Mouse (Mus musculus): Measurements from ENCODE around the gene Vmn2r105. TPM values are rescaled to one million over a fixed set of nuclear protein-coding genes. Genes with fewer than 3 reads are reported as not detected.

The Vmn2r105 gene
- polyA plus RNA-seq (2017; shearing (Covaris generic)), result not detected

GRCm38 (mm10) chr17:20234952-20235351 is at the start of gene Vmn2r105:
Gene Vmn2r105, minus strand, starts transcription at chr17:20235052.

GRCm38 (mm10) chr17:20182997-20183396 is 51.9 kb downstream of the Vmn2r105 start, which contains the start of gene Fpr-rs6:
Gene Fpr-rs6, minus strand, starts transcription at chr17:20183097.

Other genes starting within 250 kb of the Vmn2r105 start
- 0.13 TPM for gene Vmn2r104, start 186.7 kb downstream of the Vmn2r105 start, polyA plus RNA-seq (2017; shearing (Covaris generic))
- gene Fpr-rs7, start 120.8 kb downstream of the Vmn2r105 start, polyA plus RNA-seq (2017; shearing (Covaris generic)), result not detected
- gene Fpr-rs6, start 52.0 kb downstream of the Vmn2r105 start, polyA plus RNA-seq (2017; shearing (Covaris generic)), result not detected
- gene Vmn2r106, start 50.5 kb upstream of the Vmn2r105 start, polyA plus RNA-seq (2017; shearing (Covaris generic)), result not detected
- not detected for gene Vmn2r107, start 110.2 kb upstream of the Vmn2r105 start, polyA plus RNA-seq (2017; shearing (Covaris generic))
- not detected for gene Vmn1r224, start 179.1 kb upstream of the Vmn2r105 start, polyA plus RNA-seq (2017; shearing (Covaris generic))
- not detected for gene Vmn2r108, start 246.3 kb upstream of the Vmn2r105 start, polyA plus RNA-seq (2017; shearing (Covaris generic))

Data from effector memory CD4-positive, alpha-beta T cell, adult 7 months (primary cell).